Mouse (Mus musculus): ENCODE data around the gene Slc22a14.
"Not testable (repeated sequence)": the region's sequence is repeated elsewhere in the genome, so short reads cannot be mapped to it uniquely, and the experiment has no call there.

Slc22a14 gene

DNA sequence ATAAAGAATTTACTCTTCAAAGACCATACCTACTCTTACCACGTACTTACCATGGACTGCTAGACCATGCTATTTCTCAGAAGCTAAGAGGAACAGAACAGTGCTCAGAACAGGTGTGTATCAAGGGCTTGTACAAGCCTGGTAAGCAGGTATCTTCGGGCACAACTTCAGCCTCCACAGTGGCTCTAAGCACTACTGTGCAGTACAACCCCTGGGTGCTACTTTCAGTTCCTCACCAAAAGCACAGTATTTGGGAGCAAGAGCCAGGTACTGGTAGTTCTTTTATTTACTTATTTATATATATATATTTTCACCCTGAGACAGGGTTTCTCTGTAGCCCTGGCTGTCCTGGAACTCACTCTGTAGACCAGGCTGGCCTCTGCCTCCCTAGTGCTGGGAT lies 104.5 kb downstream of the Slc22a14 start:
- no peak for DNase-seq (ENCODE audit: low read depth, low spot score)

DNA sequence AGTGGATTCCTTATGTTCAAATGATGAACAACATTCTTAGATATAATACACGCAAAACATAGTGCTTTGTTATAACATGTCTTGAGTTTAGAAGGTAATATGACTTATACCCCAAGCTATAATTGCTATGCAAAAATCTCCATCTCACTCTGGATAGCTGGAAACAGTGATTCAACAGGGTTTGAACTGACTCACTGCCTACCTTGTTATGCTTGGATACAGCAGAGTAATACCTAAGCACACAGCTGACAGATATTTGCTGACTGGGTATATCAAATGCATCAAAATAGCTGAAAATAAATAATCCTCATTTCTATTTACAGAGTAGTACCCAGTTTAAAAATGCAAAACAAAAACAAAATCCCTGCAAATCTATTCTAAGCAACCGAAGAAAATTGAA lies 106.6 kb downstream of the Slc22a14 start:
- DNase-seq (ENCODE audit: low read depth, low spot score): no peak

DNA sequence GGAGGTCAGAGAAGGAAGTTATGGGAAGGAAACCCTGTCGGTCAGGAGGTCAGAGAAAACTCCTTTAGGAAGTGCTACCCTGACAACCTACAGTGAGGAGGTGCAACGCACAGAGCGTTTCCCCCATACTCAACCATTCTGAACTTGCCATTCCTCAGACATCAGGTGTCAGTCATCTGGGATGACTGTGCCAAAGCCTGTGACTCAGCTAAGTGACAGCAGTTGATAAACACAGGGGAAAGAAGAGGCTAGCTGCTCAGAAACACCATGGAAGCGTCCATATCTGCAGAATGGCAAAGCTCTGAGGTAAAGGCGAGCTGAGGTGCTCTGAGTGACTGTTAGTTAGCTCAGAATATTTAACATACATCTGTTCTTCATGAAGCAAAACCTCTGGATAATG lies 107.2 kb downstream of the Slc22a14 start:
- no peak for DNase-seq (ENCODE audit: low read depth, low spot score)

DNA sequence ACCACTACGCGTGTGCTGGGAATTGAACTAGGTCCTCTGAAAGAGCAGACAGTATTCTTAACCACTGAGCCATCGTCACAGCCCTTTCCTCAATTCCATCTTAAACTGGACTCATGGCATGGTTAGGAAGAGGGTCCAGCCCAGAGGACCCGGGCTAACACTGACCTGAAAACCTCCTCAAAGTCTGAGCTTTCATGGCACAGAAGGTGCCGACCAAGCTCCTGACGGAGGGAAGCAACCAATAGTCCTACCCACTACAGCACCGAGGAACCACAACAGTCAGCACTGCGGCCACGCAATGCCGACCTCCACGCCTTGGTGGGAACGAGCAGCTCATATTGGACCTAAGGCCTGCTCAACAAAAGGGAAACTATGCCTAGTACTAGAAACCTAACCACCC lies 109.2 kb downstream of the Slc22a14 start:
- no peak for DNase-seq (ENCODE audit: low read depth, low spot score)

DNA sequence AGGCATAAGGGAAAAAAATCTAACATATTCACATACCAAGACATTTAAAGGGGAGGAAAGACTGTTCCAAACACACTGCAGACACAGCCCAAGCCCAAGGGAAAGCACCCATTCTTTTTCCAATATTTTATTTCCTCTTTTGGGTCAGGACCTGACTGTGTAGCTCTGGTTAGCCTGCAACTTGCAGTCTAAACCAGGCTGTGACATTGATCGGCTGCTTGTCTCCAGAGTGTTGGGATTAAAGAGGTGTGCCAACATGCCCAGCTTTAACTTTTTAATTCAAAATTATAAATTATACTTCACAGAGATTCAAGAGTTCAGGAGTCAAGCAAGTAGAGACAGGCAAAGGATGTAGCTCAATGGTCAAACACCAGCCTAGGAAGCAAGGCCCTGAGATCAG lies 110.3 kb downstream of the Slc22a14 start:
- no peak for DNase-seq (ENCODE audit: low read depth, low spot score)

GRCm38 (mm10) chr9:119254187-119254586 lies 111.2 kb downstream of the Slc22a14 start:
- no peak for DNase-seq (ENCODE audit: low read depth, low spot score)

GRCm38 (mm10) chr9:119247996-119248395 lies 117.4 kb downstream of the Slc22a14 start:
- no peak for DNase-seq (ENCODE audit: low read depth, low spot score)

- DNase-seq (ENCODE audit: low read depth, low spot score): no peak
These were observed 118.5 kb downstream of the Slc22a14 start for GRCm38 (mm10) chr9:119246826-119247225.

DNA sequence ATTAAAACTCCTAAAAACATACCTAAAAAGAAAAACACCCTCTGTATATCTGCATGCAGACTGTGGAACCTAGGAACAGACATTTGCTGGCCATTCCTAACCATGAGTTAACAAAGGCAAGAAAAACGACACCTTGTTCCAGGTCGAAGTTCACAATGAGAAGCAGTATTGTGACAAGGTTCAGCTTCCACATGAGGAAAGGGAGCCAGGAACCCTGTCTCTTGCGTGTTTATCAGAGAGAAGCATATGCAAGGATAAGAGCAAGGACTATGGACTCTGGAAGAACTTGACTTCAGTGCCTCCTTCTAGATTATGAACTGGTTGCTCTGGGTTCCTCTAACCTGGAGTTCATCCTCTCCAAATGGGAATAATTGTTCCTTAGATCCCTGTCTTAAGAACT lies 121.4 kb downstream of the Slc22a14 start:
- no peak for DNase-seq (ENCODE audit: low read depth, low spot score)

DNA sequence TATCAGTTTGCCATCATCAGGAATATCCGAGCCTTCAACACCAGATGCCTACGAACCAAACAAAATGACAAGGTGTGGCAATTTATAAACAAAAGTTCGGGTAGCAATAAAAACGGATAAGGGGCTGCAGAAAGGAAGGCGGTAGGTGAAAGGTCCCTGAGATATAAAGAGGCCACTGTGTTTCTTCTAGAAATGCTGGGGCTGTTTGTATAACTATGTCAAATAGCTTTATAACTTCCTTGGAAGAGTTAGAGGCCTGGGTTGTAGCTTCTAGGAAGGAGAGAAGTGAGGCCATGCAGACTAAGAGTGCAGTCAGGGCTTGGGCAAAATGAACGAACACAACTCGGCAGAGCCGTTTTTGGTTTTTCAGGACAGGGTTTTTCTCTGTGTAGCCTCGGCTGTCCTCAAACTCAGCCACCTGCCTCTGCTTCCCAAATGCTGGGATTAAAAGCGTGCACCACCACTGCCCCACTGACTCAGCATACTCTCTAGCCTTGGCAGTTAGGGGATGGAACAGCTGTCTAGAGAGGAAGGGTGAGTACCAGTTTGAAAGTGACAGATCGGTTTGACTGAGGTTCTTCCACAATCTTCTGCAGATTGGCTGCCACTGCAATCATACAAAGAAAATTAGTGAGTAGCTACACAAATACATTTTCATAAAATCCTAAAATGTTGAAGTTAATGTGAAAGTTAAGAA lies 124.0 kb downstream of the Slc22a14 start:
- no peak for DNase-seq (ENCODE audit: low read depth, low spot score)

GRCm38 (mm10) chr9:119240286-119240997 lies 124.9 kb downstream of the Slc22a14 start:
- DNase-seq (ENCODE audit: low read depth, low spot score): no peak

GRCm38 (mm10) chr9:119239274-119239673 lies 126.1 kb downstream of the Slc22a14 start:
- no peak for DNase-seq (ENCODE audit: low read depth, low spot score)

DNA sequence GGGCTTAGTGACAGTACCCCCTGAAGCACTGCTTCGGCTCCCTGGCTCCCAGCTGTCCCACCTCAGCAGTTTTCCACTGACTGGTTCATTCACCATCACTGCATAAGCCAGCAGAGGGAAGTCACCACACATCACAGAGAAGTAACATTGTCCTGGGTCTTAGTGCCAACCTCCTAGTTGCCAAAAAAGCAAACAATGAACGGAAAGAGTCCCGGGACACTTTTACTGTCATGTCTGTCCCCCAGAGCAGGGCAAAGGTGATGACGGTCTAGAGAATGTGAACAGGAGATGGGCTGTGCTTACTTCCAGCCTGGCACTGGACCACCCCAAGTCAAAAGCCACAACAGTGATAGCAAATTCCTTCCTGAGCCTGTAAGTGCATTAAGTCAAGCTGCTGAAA lies 126.6 kb downstream of the Slc22a14 start:
- no peak for DNase-seq (ENCODE audit: low read depth, low spot score)

GRCm38 (mm10) chr9:119231552-119231951 lies 133.8 kb downstream of the Slc22a14 start:
- DNase-seq (ENCODE audit: low read depth, low spot score): no peak

GRCm38 (mm10) chr9:119230829-119231228 lies 134.5 kb downstream of the Slc22a14 start:
- DNase-seq (ENCODE audit: low read depth, low spot score): no peak

DNA sequence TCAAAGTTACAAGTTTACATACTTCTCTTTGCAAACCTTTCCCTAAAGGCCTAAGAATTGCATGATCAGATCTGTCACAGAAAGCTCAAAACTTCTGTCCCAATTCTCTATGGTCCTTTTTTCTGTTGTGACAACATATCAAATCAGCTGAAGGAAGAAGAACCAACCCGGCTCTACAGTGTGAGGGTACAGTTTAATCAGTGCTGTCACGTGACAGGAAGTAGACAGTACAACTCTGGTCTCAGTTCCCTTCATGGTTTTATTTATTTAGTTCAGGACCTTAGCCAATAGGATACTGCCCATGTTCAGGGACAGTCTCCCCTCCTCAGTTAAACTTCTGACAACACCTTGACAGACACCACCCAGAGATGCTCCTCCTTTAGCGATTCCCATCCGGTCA lies 145.1 kb downstream of the Slc22a14 start:
- DNase-seq (ENCODE audit: low read depth, low spot score): no peak

- DNase-seq (ENCODE audit: low read depth, low spot score): no peak
These were observed 145.7 kb downstream of the Slc22a14 start for GRCm38 (mm10) chr9:119219667-119220066.

GRCm38 (mm10) chr9:119215341-119215740 lies 150.0 kb downstream of the Slc22a14 start:
- not testable (repeated sequence) for DNase-seq (ENCODE audit: low read depth, low spot score)

- no peak for DNase-seq (ENCODE audit: low read depth, low spot score)
These were observed 150.8 kb downstream of the Slc22a14 start for GRCm38 (mm10) chr9:119214601-119215000.

DNA sequence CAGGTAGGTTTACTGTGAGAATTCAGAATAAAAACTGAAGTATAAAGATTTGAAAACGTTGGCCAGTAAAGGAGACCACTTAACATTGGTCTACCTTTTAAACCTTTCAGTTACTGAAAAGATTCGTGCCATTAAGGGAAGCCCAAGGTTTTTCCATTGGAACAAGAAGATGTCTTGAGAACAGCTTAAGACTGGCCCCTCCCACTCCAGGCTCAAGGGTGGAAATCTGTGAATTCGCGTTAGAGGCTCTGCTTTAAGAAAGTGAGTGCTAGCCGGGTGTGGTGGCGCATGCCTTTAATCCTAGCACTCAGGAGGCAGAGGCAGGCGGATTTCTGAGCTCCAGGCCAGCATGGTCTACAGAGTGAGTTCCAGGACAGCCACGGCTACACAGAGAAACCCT lies 152.4 kb downstream of the Slc22a14 start:
- no peak for DNase-seq (ENCODE audit: low read depth, low spot score)

DNA sequence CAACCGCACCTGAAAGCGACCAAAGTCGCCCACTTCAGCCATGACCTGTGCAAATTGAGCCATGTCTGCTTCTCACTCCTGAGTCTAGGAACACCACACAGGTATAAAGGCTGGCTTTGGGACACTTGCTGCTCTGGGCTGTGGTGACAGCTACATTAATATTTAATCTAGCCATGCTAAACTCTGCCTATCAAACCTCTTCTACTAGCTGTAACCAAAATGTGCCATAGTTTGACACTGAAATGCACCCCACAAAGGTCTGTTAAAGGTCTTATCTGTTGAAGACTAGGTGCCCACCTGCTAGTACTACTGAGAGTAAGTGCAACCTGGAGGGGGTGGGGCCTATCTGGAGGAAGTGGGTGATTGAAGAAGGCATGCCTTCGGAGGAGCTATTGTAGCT lies 156.4 kb downstream of the Slc22a14 start, which contains the start of gene Slc22a13:
Gene Slc22a13, minus strand, starts transcription at position 101 of the 400 bp plus-strand sequence.
- no peak for DNase-seq (ENCODE audit: low read depth, low spot score)

DNA sequence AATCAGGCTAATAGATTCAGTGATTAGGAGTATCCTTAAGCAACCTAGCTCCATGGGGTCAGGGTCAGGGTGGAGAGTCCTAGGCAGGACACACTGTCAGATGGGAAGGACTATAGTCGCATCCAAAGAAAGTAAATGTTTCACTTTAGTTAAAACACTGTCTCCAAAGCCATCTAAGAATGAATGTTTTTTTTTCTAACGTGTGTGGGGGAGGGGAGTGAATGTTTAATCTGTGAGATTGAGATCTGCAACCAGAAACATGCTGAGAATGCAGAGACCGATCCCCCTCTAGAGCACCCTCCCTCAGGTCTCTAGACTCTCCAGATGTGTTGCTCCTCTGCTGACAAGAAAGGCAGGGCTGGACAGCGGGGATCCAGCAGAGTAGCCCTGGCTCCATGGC lies 158.2 kb downstream of the Slc22a14 start:
- DNase-seq (ENCODE audit: low read depth, low spot score): no peak

DNA sequence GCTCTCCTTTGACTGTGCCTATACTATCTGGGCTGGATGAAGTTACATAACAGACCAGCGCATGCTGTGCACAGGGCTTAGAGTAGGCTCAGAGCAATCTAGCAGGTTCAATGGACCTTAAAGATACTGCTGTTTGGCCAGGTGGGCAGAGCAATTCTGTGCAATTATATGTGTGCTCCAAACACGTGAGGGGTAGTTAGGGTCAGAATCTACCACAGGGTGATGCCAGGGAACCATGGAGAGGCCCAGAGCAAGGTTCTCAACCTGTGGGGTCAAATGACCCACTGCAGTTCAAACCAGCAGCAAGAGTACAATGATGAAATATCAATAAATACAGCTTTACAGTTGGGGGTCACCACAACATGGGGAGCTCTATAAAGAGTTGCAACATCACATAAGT lies 158.7 kb downstream of the Slc22a14 start:
- no peak for DNase-seq (ENCODE audit: low read depth, low spot score)
